Mouse (Mus musculus) kidney, embryonic 14.5 days (tissue): ENCODE data around the gene Sema5b. TPM values are rescaled to one million over a fixed set of nuclear protein-coding genes. Genes with fewer than 3 reads are reported as not detected.
A peak's percentile ranks its signal among the peaks of the same experiment; 100 is the strongest.

Experiments
- ATAC-seq: fragments of 200-750 bp; cut with Nextera tagmentation; 2 replicates; pipeline ENCODE4 v1.8.0; 2017; ENCODE audit warnings: moderate number of reproducible peaks, mild to moderate bottlenecking, moderate TSS enrichment, moderate library complexity; ENCODE audit not compliant: low FRiP score, low TSS enrichment
- H3K27ac ChIP-seq: fragments of 300-500 bp; sonication (generic); 2 replicates; pipeline ENCODE4 v1.5.1; 2014; ENCODE audit warnings: low read depth, mild to moderate bottlenecking, low read length, moderate library complexity, mixed read lengths
- H3K27me3 ChIP-seq: fragments of 300-500 bp; sonication (generic); 2 replicates; pipeline ENCODE4 v1.6.1; 2014; ENCODE audit warnings: mild to moderate bottlenecking, low read length; ENCODE audit not compliant: control insufficient read depth, insufficient read depth
- H3K36me3 ChIP-seq: fragments of 300-500 bp; sonication (generic); 2 replicates; pipeline ENCODE4 v1.6.1; 2014; ENCODE audit warnings: low read length, mixed read lengths; ENCODE audit not compliant: control insufficient read depth, insufficient read depth
- H3K4me1 ChIP-seq: fragments of 300-500 bp; sonication (generic); 2 replicates; pipeline ENCODE4 v1.6.1; 2014; ENCODE audit warnings: low read length, mixed read lengths; ENCODE audit not compliant: control insufficient read depth, insufficient read depth
- H3K4me2 ChIP-seq: fragments of 300-500 bp; sonication (generic); replicated peaks from 2 replicates; pipeline ENCODE4 v1.6.1; 2014; ENCODE audit warnings: low read depth, mild to moderate bottlenecking, low read length
- H3K4me3 ChIP-seq: fragments of 300-500 bp; sonication (generic); 2 replicates; pipeline ENCODE4 v1.5.1; 2014; ENCODE audit warnings: mild to moderate bottlenecking, low read length
- H3K9ac ChIP-seq: fragments of 300-500 bp; sonication (generic); 2 replicates; pipeline ENCODE4 v1.6.1; 2014; ENCODE audit warnings: low read depth, mild to moderate bottlenecking, low read length, moderate library complexity
- H3K9me3 ChIP-seq: fragments of 300-500 bp; sonication (generic); 2 replicates; pipeline ENCODE4 v1.6.1; 2016; ENCODE audit warnings: low read length; ENCODE audit not compliant: control insufficient read depth
- WGBS: fragments of 180-500 bp; shearing (Covaris S2); extraction: QIAGEN DNeasy Blood & Tissue Kit; methylation state at CpG from one replicate; pipeline ENCODE4 v1.1.7; 2014; 5-methylcytosine and 5-hydroxymethylcytosine counted together
- polyA plus RNA-seq: library from polyadenylated mRNA; unstranded; fragments of >200 nt; fragmentation: Nextera tagmentation; extraction: Ambion mirVana; gene quantifications from 2 replicates; pipeline ENCODE4 v1.2.1, GENCODE M21; 2014

The Sema5b gene
- polyA plus RNA-seq, 1 experiment from 2014 or later = 8.4 TPM

DNA sequence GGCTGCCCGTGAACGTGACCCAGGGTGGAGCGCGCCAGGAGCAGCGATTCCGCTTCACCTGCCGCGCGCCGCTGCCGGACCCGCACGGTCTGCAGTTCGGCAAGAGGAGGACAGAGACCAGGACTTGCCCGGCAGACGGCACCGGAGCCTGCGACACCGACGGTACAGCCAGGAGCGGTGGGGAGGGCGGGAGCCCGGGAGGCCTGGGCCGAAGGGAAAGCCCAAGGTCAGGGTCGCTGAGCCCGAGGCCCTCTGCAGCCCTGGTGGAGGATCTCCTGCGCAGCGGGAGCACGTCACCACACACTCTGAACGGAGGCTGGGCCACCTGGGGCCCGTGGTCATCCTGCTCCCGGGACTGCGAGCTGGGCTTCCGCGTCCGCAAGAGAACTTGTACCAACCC, 119.3 kb downstream of the Sema5b start:
- Histone ChIP-seq H3K4me3 (peak overlapping the region; percentile 32), H3K9ac (peak overlapping the region; percentile 0; the same call in 1 of the 2 replicates), H3K27me3 (peaks cover 34% of the 10 kb centered on the region), H3K36me3 (no peaks in the 10 kb centered on the region), H3K4me2 (peak overlapping the region; percentile 52), H3K27ac (no peak overlapping the region), H3K9me3 (no peaks in the 10 kb centered on the region), H3K4me1 (no peaks in the 10 kb centered on the region)
- ATAC-seq = 0 out of 2 replicates have a peak, but pooled peaks have one; percentile 20
- WGBS = 3% methylated on average over 36 of the region's 36 CpGs

DNA sequence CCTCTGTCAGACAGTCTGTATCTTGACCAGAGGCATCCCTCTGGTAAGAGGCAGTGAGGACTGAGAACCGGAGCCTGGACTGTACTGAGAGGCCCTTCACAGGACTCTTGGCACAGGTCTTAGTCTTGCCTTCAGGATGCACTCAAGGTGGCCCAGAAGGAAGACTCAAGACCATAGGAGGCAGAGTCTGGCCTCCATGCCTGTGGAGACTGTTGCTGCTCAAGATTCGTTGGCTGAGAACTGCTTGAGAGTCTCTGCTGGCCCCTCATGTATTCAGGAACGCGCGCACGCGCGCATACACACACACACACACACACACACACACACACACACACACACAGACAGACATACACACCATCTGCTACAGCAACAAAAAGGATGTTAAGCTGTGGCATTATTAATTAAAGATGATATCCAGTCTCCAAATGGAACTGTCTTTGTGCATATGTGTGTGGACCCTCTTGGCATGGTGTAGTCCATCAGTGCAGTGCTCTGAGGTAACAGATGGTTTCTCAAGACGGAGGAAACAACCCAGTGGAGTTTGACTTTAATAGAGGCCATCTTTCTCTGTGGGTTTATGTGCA, 123.0 kb downstream of the Sema5b start:
- 97% methylated on average over 9 of the region's 9 CpGs for WGBS
- no peak overlapping the region for H3K4me2 ChIP-seq
- peaks cover 22% of the 10 kb centered on the region for H3K27me3 ChIP-seq
- no peaks in the 10 kb centered on the region for H3K9me3 ChIP-seq
- no peak overlapping the region for H3K9ac ChIP-seq
- no peaks in the 10 kb centered on the region for H3K4me1 ChIP-seq
- no peak overlapping the region for H3K27ac ChIP-seq
- no peak for ATAC-seq
- no peaks in the 10 kb centered on the region for H3K36me3 ChIP-seq
- no peak overlapping the region for H3K4me3 ChIP-seq

DNA sequence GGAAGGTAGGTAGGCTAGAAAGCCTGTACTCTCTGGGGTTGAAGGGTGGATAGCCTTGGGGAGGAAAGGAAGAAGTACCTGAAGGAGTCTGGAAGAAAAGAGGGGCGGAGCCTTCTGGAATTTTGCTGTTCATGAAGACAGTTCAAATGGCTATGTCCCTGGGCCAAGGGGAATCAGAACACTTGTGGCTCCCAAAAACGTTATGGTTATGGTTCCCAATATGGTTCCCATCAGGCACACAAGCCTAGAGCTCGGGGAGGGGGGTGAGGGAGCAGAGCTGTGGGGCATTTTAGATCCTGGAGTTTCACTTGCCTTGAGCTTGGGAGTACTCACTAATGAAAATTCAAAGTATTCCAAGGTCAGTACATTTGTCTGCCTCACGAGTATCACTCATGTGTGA, 123.9 kb downstream of the Sema5b start:
- H3K27ac ChIP-seq = no peak overlapping the region
- H3K4me3 ChIP-seq = no peak overlapping the region
- 79% methylated on average over 4 of the region's 4 CpGs for WGBS
- H3K36me3 ChIP-seq = no peaks in the 10 kb centered on the region
- no peak for ATAC-seq
- H3K9me3 ChIP-seq = no peaks in the 10 kb centered on the region
- peaks cover 13% of the 10 kb centered on the region for H3K27me3 ChIP-seq
- no peak overlapping the region for H3K9ac ChIP-seq
- no peak overlapping the region for H3K4me2 ChIP-seq
- H3K4me1 ChIP-seq = no peaks in the 10 kb centered on the region

DNA sequence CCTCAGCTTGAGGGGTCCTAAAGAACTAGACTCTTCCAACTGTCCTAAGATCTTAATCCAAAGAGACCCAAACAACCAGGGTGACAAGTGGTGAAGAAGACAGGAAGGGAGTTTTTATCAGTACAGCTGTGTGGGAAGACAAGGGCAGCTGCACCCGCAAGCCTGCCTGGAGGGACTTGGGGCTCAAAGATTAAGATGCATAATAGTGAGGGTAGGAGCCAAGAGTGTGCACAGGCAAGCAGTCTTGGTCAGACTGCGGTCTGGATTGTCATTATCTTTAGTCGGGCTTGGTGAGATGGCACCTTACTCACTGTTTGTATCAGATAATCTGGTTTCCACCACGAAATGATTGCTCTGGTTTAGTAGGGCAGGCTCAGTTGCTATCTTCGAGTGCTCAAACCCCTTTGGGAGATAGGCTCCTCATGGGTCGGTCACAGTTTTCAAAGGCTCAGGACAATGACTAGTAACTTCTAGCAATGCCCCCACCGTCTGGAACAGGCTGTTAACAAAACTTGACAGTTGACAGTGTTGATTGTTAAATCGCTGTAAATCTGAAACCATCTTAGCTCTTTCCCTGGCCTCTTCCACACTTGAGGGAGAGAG, 136.7 kb downstream of the Sema5b start:
- no peak for ATAC-seq
- Histone ChIP-seq H3K27me3 (no peaks in the 10 kb centered on the region), H3K9me3 (no peaks in the 10 kb centered on the region; the same call in 1 of the 2 replicates), H3K9ac (no peak overlapping the region), H3K4me2 (no peak overlapping the region), H3K36me3 (no peaks in the 10 kb centered on the region), H3K27ac (no peak overlapping the region), H3K4me1 (no peaks in the 10 kb centered on the region), H3K4me3 (no peak overlapping the region)
- 70% methylated on average over 8 of the region's 8 CpGs for WGBS

DNA sequence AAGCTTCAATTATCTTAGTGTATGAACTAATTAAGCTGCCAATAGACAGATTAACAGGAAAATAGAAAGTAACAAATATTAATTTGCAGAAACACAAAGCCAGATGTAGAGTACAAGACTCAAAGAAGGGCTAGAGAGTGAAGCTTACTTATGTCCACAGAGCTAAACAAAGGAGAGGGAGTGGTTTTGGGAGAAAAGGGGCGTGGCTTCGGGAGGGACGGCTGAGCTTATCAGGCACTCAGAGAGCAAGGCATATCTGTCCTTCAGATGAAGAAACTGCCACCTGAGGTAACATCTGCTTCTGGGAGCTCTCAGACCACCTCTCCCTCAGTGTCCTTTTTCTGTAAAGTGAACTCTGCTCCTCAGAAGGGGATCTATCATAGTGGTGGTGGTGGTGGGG, 137.5 kb downstream of the Sema5b start:
- Histone ChIP-seq H3K36me3 (no peaks in the 10 kb centered on the region), H3K9me3 (no peaks in the 10 kb centered on the region; the same call in 1 of the 2 replicates), H3K4me2 (no peak overlapping the region), H3K4me1 (no peaks in the 10 kb centered on the region), H3K27me3 (no peaks in the 10 kb centered on the region), H3K4me3 (no peak overlapping the region), H3K27ac (no peak overlapping the region), H3K9ac (no peak overlapping the region)
- no peak for ATAC-seq
- 24% methylated on average over 3 of the region's 3 CpGs for WGBS

DNA sequence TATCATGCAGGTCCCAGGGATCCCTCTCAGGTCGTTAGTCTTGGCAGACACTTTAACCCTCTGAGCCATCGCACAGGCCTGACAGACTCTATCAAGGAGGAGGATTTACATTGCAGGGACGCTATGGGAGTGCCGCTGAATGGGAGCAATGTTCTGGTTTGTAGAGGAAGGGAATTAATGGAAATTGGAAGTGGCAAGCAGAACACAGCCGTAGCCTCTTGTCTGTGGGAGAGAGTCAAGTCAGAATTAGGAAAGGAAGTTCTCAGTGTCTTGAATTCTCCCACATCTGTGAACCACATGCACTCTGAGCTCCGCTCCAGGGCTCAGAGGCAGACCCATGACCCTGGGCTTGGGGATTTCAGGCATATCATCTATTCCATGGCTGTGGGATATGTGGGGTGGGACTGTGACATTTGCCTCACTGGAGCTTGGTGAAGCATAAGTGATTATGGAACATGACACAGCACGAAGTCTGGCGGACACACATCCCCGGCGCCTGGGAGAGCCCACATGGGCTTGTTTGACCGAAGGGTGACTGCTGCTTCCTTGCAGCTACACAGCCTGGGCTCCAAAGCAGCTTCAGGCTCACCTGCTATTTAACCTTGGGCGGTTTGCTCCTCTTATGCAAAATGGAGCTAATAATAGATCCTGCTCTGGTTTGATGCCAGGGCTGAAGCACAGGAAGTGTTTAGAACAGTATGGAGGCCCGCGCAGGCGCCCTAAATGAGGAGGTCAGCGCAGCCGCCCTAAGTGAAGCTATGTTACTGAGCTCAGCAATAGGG, 140.6 kb downstream of the Sema5b start:
- Histone ChIP-seq H3K27ac (no peak overlapping the region), H3K27me3 (no peaks in the 10 kb centered on the region), H3K9ac (no peak overlapping the region), H3K9me3 (no peaks in the 10 kb centered on the region), H3K4me2 (no peak overlapping the region), H3K36me3 (no peaks in the 10 kb centered on the region), H3K4me3 (no peak overlapping the region), H3K4me1 (no peaks in the 10 kb centered on the region)
- ATAC-seq = no peak
- 68% methylated on average over 17 of the region's 17 CpGs for WGBS

DNA sequence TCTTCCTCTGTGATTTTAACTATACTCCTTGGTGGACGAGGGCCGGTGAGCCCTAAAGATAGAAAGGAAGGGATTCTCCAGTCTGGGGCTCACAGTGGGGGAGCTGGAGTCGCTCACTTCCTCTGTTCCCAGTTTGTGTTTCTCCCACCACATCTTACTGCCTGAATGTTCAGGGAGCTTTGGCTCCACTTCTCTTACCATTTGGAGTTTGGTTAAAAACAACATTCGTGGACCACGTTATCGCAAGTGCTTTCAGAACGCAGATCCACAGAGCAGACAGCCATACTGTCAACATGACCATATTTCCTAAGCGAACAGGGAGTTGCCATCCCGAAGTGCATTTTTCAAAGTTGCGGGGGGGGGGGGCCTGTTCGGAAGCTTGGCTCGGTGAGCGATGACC, 144.1 kb downstream of the Sema5b start:
- WGBS = 55% methylated on average over 13 of the region's 13 CpGs
- no peak overlapping the region for H3K27ac ChIP-seq
- no peaks in the 10 kb centered on the region for H3K9me3 ChIP-seq
- no peak overlapping the region for H3K4me3 ChIP-seq
- no peaks in the 10 kb centered on the region for H3K27me3 ChIP-seq
- H3K9ac ChIP-seq = no peak overlapping the region
- no peaks in the 10 kb centered on the region for H3K36me3 ChIP-seq
- no peak for ATAC-seq
- no peak overlapping the region for H3K4me2 ChIP-seq
- no peaks in the 10 kb centered on the region for H3K4me1 ChIP-seq

DNA sequence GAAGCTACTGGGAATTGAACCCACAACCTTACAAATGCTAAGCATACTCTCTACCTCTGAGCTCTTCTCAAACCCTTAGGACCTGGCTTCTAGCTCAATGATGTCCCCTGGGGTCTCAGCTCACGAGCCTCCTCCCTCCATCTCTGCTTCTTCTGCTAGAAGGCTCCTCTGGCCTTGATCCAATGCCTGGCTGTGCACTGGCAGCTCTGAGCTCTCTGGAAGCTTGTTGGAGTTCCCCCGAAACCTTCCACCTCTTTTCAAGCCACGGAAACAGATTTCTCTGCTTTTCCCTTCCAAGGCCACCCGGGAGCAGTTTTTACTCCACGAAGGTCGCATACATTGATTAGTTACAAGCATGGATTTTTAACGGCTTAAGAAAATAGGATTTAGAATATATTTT, 145.5 kb downstream of the Sema5b start:
- Histone ChIP-seq H3K4me3 (no peak overlapping the region), H3K36me3 (no peaks in the 10 kb centered on the region), H3K9me3 (no peaks in the 10 kb centered on the region), H3K27ac (no peak overlapping the region), H3K4me1 (no peaks in the 10 kb centered on the region), H3K4me2 (no peak overlapping the region), H3K9ac (no peak overlapping the region), H3K27me3 (no peaks in the 10 kb centered on the region)
- 76% methylated on average over 7 of the region's 7 CpGs for WGBS
- ATAC-seq = no peak

DNA sequence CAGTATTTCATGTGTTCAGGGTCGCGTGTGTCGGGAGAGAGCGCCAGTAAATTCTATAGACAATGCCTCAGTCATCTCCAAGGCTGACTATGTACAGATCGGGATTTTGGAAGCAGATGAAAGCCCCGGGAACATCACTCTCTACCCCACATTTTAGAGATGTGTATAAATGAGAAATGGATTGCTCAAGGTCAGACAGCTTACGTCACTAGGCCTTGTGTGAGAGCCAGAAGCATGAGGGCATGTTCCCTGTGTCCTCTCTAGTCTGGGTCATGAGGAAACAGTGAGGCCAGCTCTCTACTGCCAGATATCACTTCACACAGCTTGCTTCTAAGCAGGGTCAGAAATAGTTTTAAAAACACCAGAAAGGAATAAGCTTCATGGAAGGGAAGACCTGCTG, 150.7 kb downstream of the Sema5b start:
- no peaks in the 10 kb centered on the region for H3K9me3 ChIP-seq
- H3K9ac ChIP-seq = no peak overlapping the region
- no peak overlapping the region for H3K27ac ChIP-seq
- no peaks in the 10 kb centered on the region for H3K4me1 ChIP-seq
- WGBS = 88% methylated on average over 7 of the region's 7 CpGs
- no peak overlapping the region for H3K4me2 ChIP-seq
- H3K4me3 ChIP-seq = no peak overlapping the region
- no peaks in the 10 kb centered on the region for H3K27me3 ChIP-seq
- no peak for ATAC-seq
- H3K36me3 ChIP-seq = no peaks in the 10 kb centered on the region
